Mouse (Mus musculus) lung, adult 2 months (tissue): Measurements from ENCODE around the gene Gm21994.

ENCODE experiments used
- CTCF ChIP-seq: fragments of 200-500 bp; IDR thresholded peaks from 2 replicates; pipeline ENCODE4 v1.5.1; 2011; ENCODE audit warnings: mild to moderate bottlenecking, low read length, control low read depth; ENCODE audit not compliant: insufficient read depth
- POLR2A ChIP-seq: fragments of 200-500 bp; IDR thresholded peaks from 2 replicates; pipeline ENCODE4 v1.6.1; 2011; ENCODE audit warnings: low read depth, mild to moderate bottlenecking, control low read depth, low read length, borderline replicate concordance; ENCODE audit errors: extremely low read depth

DNA sequence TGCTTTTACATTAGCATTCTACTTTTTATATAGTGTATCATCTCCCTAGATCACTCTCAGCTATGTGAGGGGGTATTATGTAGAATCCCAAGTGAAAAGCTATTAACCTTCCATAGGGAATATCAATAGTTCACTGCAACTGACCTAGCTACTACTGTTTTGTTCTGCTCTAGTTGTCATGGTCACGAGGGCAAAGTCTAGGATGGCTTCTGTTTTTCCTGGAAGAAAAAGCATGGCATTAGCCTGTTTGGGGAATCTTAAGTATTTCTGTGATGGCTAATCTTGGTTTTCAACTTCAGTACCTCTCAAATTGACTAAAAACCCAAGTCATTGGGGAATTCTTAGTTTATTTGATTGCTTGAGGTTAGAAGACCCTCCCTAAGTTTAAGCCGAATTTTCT, 12.2 kb downstream of the Gm21994 start:
- TF ChIP-seq POLR2A (no peak), CTCF (no peak)
